Mouse (Mus musculus) mature B cell (primary cell): ENCODE measurements around the gene Retn.

Experiments used
- in situ Hi-C: fragments of 300-500 bp; cut with MboI; formaldehyde crosslinking; loops from 2 replicates; pipeline ENCODE4 v1.14.3; 2019

The Retn gene

GRCm38 (mm10) chr8:3655526-3655925 lies at the start of gene Retn:
Retn (plus strand) TSS chr8:3655770.
- in situ Hi-C loops = no loop called here

- in situ Hi-C loops = no loop called here
These were observed 49.0 kb upstream of the Retn start for GRCm38 (mm10) chr8:3606593-3606992.

GRCm38 (mm10) chr8:3607822-3608221 lies 47.7 kb upstream of the Retn start:
- in situ Hi-C loops = no loop called here

GRCm38 (mm10) chr8:3609046-3609815 lies 46.3 kb upstream of the Retn start:
- in situ Hi-C loops = no loop called here

- in situ Hi-C loops = no loop called here
These were observed 45.8 kb upstream of the Retn start for GRCm38 (mm10) chr8:3609816-3610150.

GRCm38 (mm10) chr8:3621199-3621970 lies 34.2 kb upstream of the Retn start, which contains the start of the genes Xab2 and Pet100:
Xab2 (minus strand) TSS chr8:3621316.
Pet100 (plus strand) TSS chr8:3621548.
- in situ Hi-C loops = no loop called here

- in situ Hi-C loops = no loop called here
These were observed 33.5 kb upstream of the Retn start for GRCm38 (mm10) chr8:3622119-3622518.

- in situ Hi-C loops = loop anchor here (5.0 kb wide), 1 partner anchor 47 kb away; the partner anchor contains the start of gene Fcor
These were observed 30.1 kb upstream of the Retn start, which contains the start of gene Pcp2 for GRCm38 (mm10) chr8:3625445-3625844. Pcp2 (minus strand) TSS chr8:3625545.

GRCm38 (mm10) chr8:3626971-3627370 lies 28.6 kb upstream of the Retn start:
- in situ Hi-C loops = loop anchor here (5.0 kb wide), 1 partner anchor 45 kb away; the partner anchor contains the start of gene Fcor

- in situ Hi-C loops = loop anchor here (5.0 kb wide), 1 partner anchor 44 kb away; the partner anchor contains the start of gene Fcor
These were observed 27.6 kb upstream of the Retn start for GRCm38 (mm10) chr8:3628014-3628413.

- in situ Hi-C loops = no loop called here
These were observed 24.7 kb upstream of the Retn start, which contains the start of gene Stxbp2 for GRCm38 (mm10) chr8:3630647-3631477. Stxbp2 (plus strand) TSS chr8:3630955.

- in situ Hi-C loops = no loop called here
These were observed 24.1 kb upstream of the Retn start for GRCm38 (mm10) chr8:3631478-3631875.

GRCm38 (mm10) chr8:3645804-3646203 lies 9.8 kb upstream of the Retn start:
- in situ Hi-C loops = no loop called here

- in situ Hi-C loops = no loop called here
These were observed 8.6 kb upstream of the Retn start for GRCm38 (mm10) chr8:3646824-3647531.

- in situ Hi-C loops = no loop called here
These were observed 8.0 kb upstream of the Retn start for GRCm38 (mm10) chr8:3647561-3647960.

GRCm38 (mm10) chr8:3648268-3648667 lies 7.3 kb upstream of the Retn start:
- in situ Hi-C loops = no loop called here

GRCm38 (mm10) chr8:3648990-3649389 lies 6.6 kb upstream of the Retn start:
- in situ Hi-C loops = no loop called here

- in situ Hi-C loops = no loop called here
These were observed 2.7 kb upstream of the Retn start for GRCm38 (mm10) chr8:3652845-3653244.

- in situ Hi-C loops = no loop called here
These were observed 653 bp upstream of the Retn start for GRCm38 (mm10) chr8:3654726-3655508.

GRCm38 (mm10) chr8:3656725-3657381 lies 1.3 kb downstream of the Retn start:
- in situ Hi-C loops = no loop called here
